Mouse (Mus musculus): Measurements from ENCODE around the gene Actg2.

DNA sequence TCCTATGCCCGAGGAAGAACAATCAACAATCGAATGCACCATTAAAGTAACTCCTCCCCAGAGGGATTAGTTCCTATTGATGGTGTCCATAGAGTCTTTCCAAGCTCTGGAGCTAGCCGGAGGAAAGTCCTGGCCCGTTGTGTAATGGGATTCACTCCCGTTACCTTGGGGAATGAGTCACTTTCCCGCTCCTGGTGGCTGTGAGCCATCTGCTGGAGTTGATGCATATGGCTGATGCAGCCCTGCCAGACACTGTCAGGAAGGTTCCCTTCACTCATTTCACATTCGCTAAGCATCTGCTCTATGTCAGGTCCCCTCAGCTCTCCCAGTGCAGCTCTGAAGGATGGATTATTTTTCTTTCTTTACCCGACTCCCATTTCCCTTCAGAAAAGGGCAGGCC, 26.6 kb downstream of the Actg2 start:
- TF ChIP-seq CTCF (IDR thresholded peaks at IDR 0.05; ENCODE audit: low read depth): peak; percentile 32
- TF ChIP-seq EP300 (IDR thresholded peaks at IDR 0.05; ENCODE audit: low read depth): no peak

All from liver, embryonic 14.5 days (tissue).